Mouse (Mus musculus) brain, embryonic 14.5 days (tissue): Measurements from ENCODE around the gene Dpf3.

Experiments used
- CTCF ChIP-seq: fragments of 200-500 bp; IDR thresholded peaks from 2 replicates; pipeline ENCODE4 v1.5.1; 2012; ENCODE audit warnings: inconsistent platforms, mild to moderate bottlenecking, moderate library complexity, borderline replicate concordance; ENCODE audit not compliant: insufficient read depth, insufficient read length; ENCODE audit errors: extremely low read depth
- POLR2A ChIP-seq: fragments of 200-500 bp; IDR thresholded peaks from 2 replicates; pipeline ENCODE4 v1.6.1; 2012; ENCODE audit warnings: mild to moderate bottlenecking, inconsistent platforms, borderline replicate concordance; ENCODE audit not compliant: poor library complexity, insufficient read depth, insufficient read length, severe bottlenecking; ENCODE audit errors: extremely low read depth

GRCm38 (mm10) chr12:83204361-83204760, 283.2 kb downstream of the Dpf3 start:
- TF ChIP-seq CTCF (no peak), POLR2A (no peak)
